Mouse (Mus musculus) liver, adult (tissue): ENCODE data around the gene Nipsnap3a.

ENCODE experiments used
- GATA4 ChIP-seq: IDR thresholded peaks from 2 replicates; pipeline ENCODE4 v1.6.1; 2014; ENCODE audit warnings: mild to moderate bottlenecking, low read length; ENCODE audit not compliant: insufficient replicate concordance

The Nipsnap3a gene

GRCm38 (mm10) chr4:52989248-52989647 lies at the start of gene Nipsnap3a:
TSS of gene Nipsnap3a (plus strand) at chr4:52989272.
- no peak for TF ChIP-seq GATA4

- TF ChIP-seq GATA4: no peak
Observed at GRCm38 (mm10) chr4:52946665-52947064, 42.4 kb upstream of the Nipsnap3a start.

- no peak for TF ChIP-seq GATA4
Observed at GRCm38 (mm10) chr4:52949005-52949404, 40.1 kb upstream of the Nipsnap3a start.

GRCm38 (mm10) chr4:52958693-52959092 lies 30.4 kb upstream of the Nipsnap3a start:
- TF ChIP-seq GATA4: no peak

GRCm38 (mm10) chr4:52964247-52964646 lies 24.8 kb upstream of the Nipsnap3a start, which contains the start of gene Olfr270:
TSS of gene Olfr270 (plus strand) at chr4:52964547.
- no peak for TF ChIP-seq GATA4

- no peak for TF ChIP-seq GATA4
Observed at GRCm38 (mm10) chr4:52985216-52985615, 3.9 kb upstream of the Nipsnap3a start.

GRCm38 (mm10) chr4:52986266-52986665 lies 2.8 kb upstream of the Nipsnap3a start:
- TF ChIP-seq GATA4: no peak

GRCm38 (mm10) chr4:52999449-52999848 lies 10.4 kb downstream of the Nipsnap3a start:
- TF ChIP-seq GATA4: no peak

GRCm38 (mm10) chr4:53000154-53000553 lies 11.1 kb downstream of the Nipsnap3a start:
- TF ChIP-seq GATA4: no peak

- TF ChIP-seq GATA4: no peak
Observed at GRCm38 (mm10) chr4:53009183-53009582, 20.1 kb downstream of the Nipsnap3a start.

- no peak for TF ChIP-seq GATA4
Observed at GRCm38 (mm10) chr4:53009871-53010270, 20.8 kb downstream of the Nipsnap3a start.

- TF ChIP-seq GATA4: peak; percentile 20; the same call in 1 of the 2 replicates
Observed at GRCm38 (mm10) chr4:53011732-53012361, 22.8 kb downstream of the Nipsnap3a start, which contains the start of gene Nipsnap3b. TSS of gene Nipsnap3b (plus strand) at chr4:53011880.

- no peak for TF ChIP-seq GATA4
Observed at GRCm38 (mm10) chr4:53014421-53014820, 25.3 kb downstream of the Nipsnap3a start.

- no peak for TF ChIP-seq GATA4
Observed at GRCm38 (mm10) chr4:53015024-53015423, 26.0 kb downstream of the Nipsnap3a start.

GRCm38 (mm10) chr4:53018392-53018791 lies 29.3 kb downstream of the Nipsnap3a start:
- no peak for TF ChIP-seq GATA4

- TF ChIP-seq GATA4: peak; percentile 95
Observed at GRCm38 (mm10) chr4:53023189-53023925, 34.3 kb downstream of the Nipsnap3a start.
